Mouse (Mus musculus) testis, adult 2 months (tissue): ENCODE measurements around the gene Gm29866. TPM values are rescaled to one million over a fixed set of nuclear protein-coding genes. Genes with fewer than 3 reads are reported as not detected.
"Not testable (repeated sequence)": the region's sequence is repeated elsewhere in the genome, so short reads cannot be mapped to it uniquely, and the experiment has no call there.

Source experiments
- H3K27ac ChIP-seq: fragments of 200-500 bp; 2 replicates; pipeline ENCODE4 v1.5.1; 2012; ENCODE audit warnings: low read depth, low read length; ENCODE audit not compliant: control insufficient read depth, insufficient read depth
- H3K27me3 ChIP-seq: fragments of 200-500 bp; 2 replicates; pipeline ENCODE4 v1.6.1; 2012; ENCODE audit warnings: mild to moderate bottlenecking, low read length, moderate library complexity; ENCODE audit not compliant: control insufficient read depth, insufficient read depth
- H3K36me3 ChIP-seq: fragments of 200-500 bp; 2 replicates; pipeline ENCODE4 v1.6.1; 2012; ENCODE audit warnings: mild to moderate bottlenecking, low read length; ENCODE audit not compliant: control insufficient read depth, insufficient read depth
- H3K4me1 ChIP-seq: fragments of 200-500 bp; 2 replicates; pipeline ENCODE4 v1.6.1; 2012; ENCODE audit warnings: low read length; ENCODE audit not compliant: control insufficient read depth, insufficient read depth
- H3K4me3 ChIP-seq: fragments of 200-500 bp; 2 replicates; pipeline ENCODE4 v1.5.1; 2012; ENCODE audit warnings: low read depth, mild to moderate bottlenecking, low read length, moderate library complexity, mixed read lengths; ENCODE audit not compliant: control insufficient read depth
- polyA plus RNA-seq: library from polyadenylated mRNA; depleted of rRNA; stranded (reverse); fragments of >200 nt; gene quantifications from 2 replicates; pipeline ENCODE4 v1.2.3, GENCODE M21; 2012; rRNA removed

Gm29866 gene
- not detected in 2 replicates for polyA plus RNA-seq

DNA sequence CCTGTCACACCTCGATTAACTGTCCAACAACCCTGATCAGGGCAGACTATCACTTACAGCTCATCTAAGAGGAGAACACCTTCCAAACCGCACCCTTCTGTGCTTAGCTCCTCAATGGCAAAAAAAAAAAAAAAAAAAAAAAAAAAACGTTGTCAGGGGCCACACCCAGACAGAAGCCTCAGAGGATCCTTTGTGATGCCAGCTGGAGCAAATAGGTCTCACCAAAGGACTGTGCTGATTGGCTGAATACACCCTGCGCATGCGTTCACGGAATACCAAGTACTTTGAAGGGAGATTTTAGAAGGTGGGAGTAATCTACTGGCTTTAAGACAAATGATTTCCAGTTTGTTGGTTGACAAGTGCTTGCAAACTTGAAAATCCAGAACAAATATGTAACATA is at the start of gene Gm29866:
Gene Gm29866 (minus strand): TSS at position 101 of the 400 bp plus-strand sequence.
- not testable (repeated sequence) for H3K4me3 ChIP-seq, H3K27me3 ChIP-seq, H3K27ac ChIP-seq, H3K4me1 ChIP-seq, H3K36me3 ChIP-seq

Other genes with a start within 250 kb of the Gm29866 start
- 2.7 and 5.7 TPM in 2 replicates for gene Gm20909, start 170.9 kb upstream of the Gm29866 start, polyA plus RNA-seq
- gene Gm20865, start 247.9 kb upstream of the Gm29866 start, polyA plus RNA-seq: 0.43 and 0.84 TPM in 2 replicates